Mouse (Mus musculus): ENCODE measurements around the gene Ccnb2. TPM values are rescaled to one million over a fixed set of nuclear protein-coding genes. Genes with fewer than 3 reads are reported as not detected.
"Not testable (repeated sequence)": the region's sequence is repeated elsewhere in the genome, so short reads cannot be mapped to it uniquely, and the experiment has no call there.

The Ccnb2 gene
- polyA plus RNA-seq (2014; fragmentation: Nextera tagmentation; extraction: Ambion mirVana) = 230 and 249 TPM in 2 replicates

DNA sequence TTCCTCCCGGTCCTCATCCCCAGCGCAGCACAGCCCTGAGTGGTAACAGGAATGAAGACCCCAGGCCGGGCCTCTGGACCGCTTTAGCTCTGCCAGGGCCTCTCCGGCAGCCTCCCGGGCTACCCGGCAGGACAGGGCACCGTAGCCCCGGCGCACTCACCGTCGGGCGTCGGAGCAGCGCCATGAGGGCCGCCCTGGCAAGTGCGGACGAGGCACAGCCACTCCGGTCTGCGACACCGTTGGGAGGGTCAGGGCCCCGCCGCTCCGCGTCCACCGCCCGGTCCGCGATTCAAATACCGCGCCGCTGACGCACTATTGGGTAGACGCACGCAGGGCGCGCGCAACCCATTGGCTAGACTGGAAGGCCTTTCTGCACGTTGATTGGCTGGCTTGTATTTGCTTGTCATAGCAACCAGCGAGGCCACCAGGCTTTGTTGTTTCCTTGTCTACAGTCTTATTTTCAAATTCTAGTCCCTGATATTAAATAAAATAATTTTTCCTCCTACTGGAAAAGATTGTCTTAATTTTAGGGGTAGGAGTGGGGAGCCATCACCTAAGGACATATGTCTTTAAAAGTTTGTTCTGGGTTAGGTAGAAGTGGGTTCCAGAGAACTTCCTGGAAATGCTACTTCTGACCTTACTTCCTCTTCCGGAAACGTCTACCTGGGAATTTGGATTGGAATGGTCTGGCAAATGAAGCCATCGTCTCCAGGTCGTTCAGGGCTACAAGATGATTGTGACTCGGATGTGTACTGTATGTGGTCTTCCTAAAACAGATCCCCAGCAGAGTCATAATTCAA, at the start of gene Ccnb2:
Gene Ccnb2, minus strand, starts transcription at position 291 of the 800 bp plus-strand sequence.
- H3K9me3 ChIP-seq (ENCODE audit: control insufficient read depth, low read length) = no peaks in the 10 kb centered on the region
- DNase-seq (ENCODE audit: low spot score) = peak; percentile 91
- H3K27ac ChIP-seq (ENCODE audit: low read depth, low read length) = peak within 1 kb of the TSS; percentile 91
- WGBS = 2% methylated on average over 45 of the region's 45 CpGs
- no peaks in the 10 kb centered on the region for H3K27me3 ChIP-seq (replicated peaks; ENCODE audit: control insufficient read depth, insufficient read depth, low read length)
- H3K4me3 ChIP-seq (ENCODE audit: low read depth, low read length) = peak within 1 kb of the TSS; percentile 92
- H3K4me1 ChIP-seq (replicated peaks; ENCODE audit: control insufficient read depth, insufficient read depth, low read length) = peaks cover 4% of the 10 kb centered on the region; the same call in 1 of the 2 replicates
- peak within 1 kb of the TSS; percentile 98 for H3K9ac ChIP-seq (ENCODE audit: low read depth, low read length)
- H3K36me3 ChIP-seq (ENCODE audit: control insufficient read depth, insufficient read depth, low read length) = peaks cover 30% of the 10 kb centered on the region
- H3K4me2 ChIP-seq = peak within 1 kb of the TSS; percentile 75
- peak; percentile 98 for ATAC-seq (replicated peaks; ENCODE audit: low FRiP score)

DNA sequence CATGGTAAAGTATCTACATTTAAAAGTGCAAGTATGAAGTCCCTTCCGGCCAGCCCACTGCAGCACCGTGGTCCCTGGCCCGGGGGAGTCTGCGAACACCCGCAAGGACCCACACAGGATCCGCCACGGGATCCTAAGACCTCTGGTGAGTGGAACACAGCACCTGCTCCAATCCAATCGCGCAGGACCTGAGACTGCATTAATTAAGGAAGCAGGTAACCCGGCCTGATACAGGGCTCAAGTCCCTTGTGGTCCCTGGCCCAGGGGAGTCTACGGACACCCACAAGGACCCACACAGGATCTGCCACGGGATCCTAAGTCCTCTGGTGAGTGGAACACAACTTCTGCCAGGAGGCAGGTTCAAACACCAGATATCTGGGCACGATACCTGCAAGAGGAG, 41.7 kb upstream of the Ccnb2 start:
- not testable (repeated sequence) for H3K27me3 ChIP-seq (replicated peaks; ENCODE audit: control insufficient read depth, insufficient read depth, low read length); H3K27ac ChIP-seq (ENCODE audit: low read depth, low read length); H3K36me3 ChIP-seq (ENCODE audit: control insufficient read depth, insufficient read depth, low read length); H3K4me1 ChIP-seq (replicated peaks; ENCODE audit: control insufficient read depth, insufficient read depth, low read length); H3K4me3 ChIP-seq (ENCODE audit: low read depth, low read length); H3K9ac ChIP-seq (ENCODE audit: low read depth, low read length); ATAC-seq (replicated peaks; ENCODE audit: low FRiP score); H3K4me2 ChIP-seq; H3K9me3 ChIP-seq (ENCODE audit: control insufficient read depth, low read length); DNase-seq (ENCODE audit: low spot score)
- WGBS = 94% methylated on average over 13 of the region's 13 CpGs

DNA sequence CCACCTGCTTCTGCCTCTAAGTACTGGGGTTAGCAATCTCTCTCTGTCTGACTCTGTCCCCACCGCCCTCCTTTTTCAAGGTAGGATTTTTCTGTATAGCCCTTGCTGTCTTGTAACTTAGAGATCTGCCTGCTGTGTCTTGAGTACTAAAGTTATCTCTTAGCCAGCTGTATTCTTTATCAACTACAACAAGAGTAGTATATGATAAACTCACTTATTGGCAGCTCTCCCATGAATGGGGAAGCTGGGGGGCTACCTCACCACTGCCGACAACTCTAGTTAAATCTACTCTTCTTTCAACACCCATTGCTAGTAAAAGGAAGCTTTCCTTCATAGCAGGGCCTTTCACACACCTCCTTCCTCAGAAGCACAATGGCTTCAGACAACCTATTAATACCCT, 31.0 kb upstream of the Ccnb2 start:
- WGBS = 77% methylated on average over 2 of the region's 2 CpGs
- DNase-seq (ENCODE audit: low spot score) = no peak
- no peaks in the 10 kb centered on the region for H3K9me3 ChIP-seq (ENCODE audit: control insufficient read depth, low read length)
- no peak overlapping the region for H3K27ac ChIP-seq (ENCODE audit: low read depth, low read length)
- H3K4me3 ChIP-seq (ENCODE audit: low read depth, low read length) = no peak overlapping the region
- H3K36me3 ChIP-seq (ENCODE audit: control insufficient read depth, insufficient read depth, low read length) = peaks cover 28% of the 10 kb centered on the region
- no peak overlapping the region for H3K4me2 ChIP-seq
- no peak overlapping the region for H3K9ac ChIP-seq (ENCODE audit: low read depth, low read length)
- H3K27me3 ChIP-seq (replicated peaks; ENCODE audit: control insufficient read depth, insufficient read depth, low read length) = no peaks in the 10 kb centered on the region
- no peak for ATAC-seq (replicated peaks; ENCODE audit: low FRiP score)
- no peaks in the 10 kb centered on the region for H3K4me1 ChIP-seq (replicated peaks; ENCODE audit: control insufficient read depth, insufficient read depth, low read length)

DNA sequence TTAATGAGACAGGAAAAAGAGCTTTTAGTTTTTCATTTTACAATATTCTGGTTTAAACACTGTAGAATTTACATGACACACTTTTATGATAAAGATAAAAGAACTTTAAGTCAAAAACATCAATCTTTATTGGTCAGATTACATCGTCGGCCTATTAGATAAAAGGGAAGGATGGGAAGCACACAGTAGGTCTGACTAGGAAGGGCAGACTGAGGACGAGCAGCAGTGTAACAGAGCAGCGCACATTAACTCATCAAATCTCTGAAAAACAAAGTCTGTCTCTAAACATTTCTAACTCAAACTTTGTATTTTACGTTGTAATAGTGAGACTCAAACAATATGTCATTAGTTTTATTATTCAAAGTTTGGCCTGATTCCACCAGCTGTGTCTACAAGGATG, 27.7 kb upstream of the Ccnb2 start:
- H3K9ac ChIP-seq (ENCODE audit: low read depth, low read length) = no peak overlapping the region
- H3K36me3 ChIP-seq (ENCODE audit: control insufficient read depth, insufficient read depth, low read length) = peaks cover 26% of the 10 kb centered on the region
- no peaks in the 10 kb centered on the region for H3K27me3 ChIP-seq (replicated peaks; ENCODE audit: control insufficient read depth, insufficient read depth, low read length)
- DNase-seq (ENCODE audit: low spot score) (no peak), ATAC-seq (replicated peaks; ENCODE audit: low FRiP score) (no peak)
- 97% methylated on average over 5 of the region's 5 CpGs for WGBS
- no peak overlapping the region for H3K4me3 ChIP-seq (ENCODE audit: low read depth, low read length)
- H3K27ac ChIP-seq (ENCODE audit: low read depth, low read length) = no peak overlapping the region
- H3K9me3 ChIP-seq (ENCODE audit: control insufficient read depth, low read length) = no peaks in the 10 kb centered on the region
- no peak overlapping the region for H3K4me2 ChIP-seq
- H3K4me1 ChIP-seq (replicated peaks; ENCODE audit: control insufficient read depth, insufficient read depth, low read length) = no peaks in the 10 kb centered on the region

DNA sequence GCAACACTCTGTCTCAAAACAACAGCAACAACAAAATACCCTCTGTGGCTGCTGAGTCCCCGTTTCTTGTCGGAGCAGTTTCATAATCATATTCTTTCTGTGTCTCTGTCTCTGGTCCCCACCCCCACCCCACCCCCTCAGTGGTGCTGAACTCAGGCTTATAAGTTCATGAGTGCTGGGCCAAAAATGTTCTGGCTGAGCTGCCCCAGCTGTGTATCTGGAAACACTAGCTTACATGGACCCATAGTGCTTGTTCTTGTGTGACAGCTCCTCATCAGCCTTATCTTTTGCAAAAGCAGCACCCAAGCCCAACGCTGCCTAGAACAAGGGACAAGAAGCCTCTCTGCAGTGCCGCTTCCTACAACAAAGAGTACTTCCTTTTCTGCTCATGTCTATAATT, 18.6 kb upstream of the Ccnb2 start:
- 88% methylated on average over 4 of the region's 4 CpGs for WGBS

DNA sequence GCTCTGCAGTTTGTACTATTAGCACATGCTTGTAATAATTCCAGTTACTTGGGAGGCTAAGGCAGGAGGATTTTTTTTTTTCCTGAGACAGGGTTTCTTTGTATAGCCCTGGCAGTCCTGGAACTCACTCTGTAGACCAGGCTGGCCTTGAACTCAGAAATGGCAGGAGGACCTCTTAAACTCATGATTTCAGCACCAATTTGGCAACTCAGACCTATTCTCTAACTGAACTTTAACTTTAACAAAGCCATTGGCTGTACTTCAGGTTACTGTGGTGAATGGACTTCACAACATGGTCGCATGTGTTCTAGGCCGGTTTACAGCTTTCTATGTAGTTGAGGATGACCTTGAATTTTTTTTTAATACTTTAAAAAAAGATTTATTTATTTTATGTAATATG, 1.3 kb upstream of the Ccnb2 start:
- 94% methylated on average over 2 of the region's 2 CpGs for WGBS
- no peaks in the 10 kb centered on the region for H3K9me3 ChIP-seq (ENCODE audit: control insufficient read depth, low read length)
- ATAC-seq (replicated peaks; ENCODE audit: low FRiP score) (no peak), DNase-seq (ENCODE audit: low spot score) (no peak)
- peaks cover 23% of the 10 kb centered on the region for H3K36me3 ChIP-seq (ENCODE audit: control insufficient read depth, insufficient read depth, low read length)
- no peak overlapping the region for H3K4me3 ChIP-seq (ENCODE audit: low read depth, low read length)
- H3K9ac ChIP-seq (ENCODE audit: low read depth, low read length) = no peak overlapping the region
- H3K27ac ChIP-seq (ENCODE audit: low read depth, low read length) = no peak overlapping the region
- H3K27me3 ChIP-seq (replicated peaks; ENCODE audit: control insufficient read depth, insufficient read depth, low read length) = no peaks in the 10 kb centered on the region
- H3K4me2 ChIP-seq = no peak overlapping the region
- H3K4me1 ChIP-seq (replicated peaks; ENCODE audit: control insufficient read depth, insufficient read depth, low read length) = peaks cover 4% of the 10 kb centered on the region; the same call in 1 of the 2 replicates

More for the DNA sequence above, 18.6 kb upstream of the Ccnb2 start:
- no peak overlapping the region for H3K4me3 ChIP-seq (ENCODE audit: low read depth, low read length)
- H3K27me3 ChIP-seq (replicated peaks; ENCODE audit: control insufficient read depth, insufficient read depth, low read length) = no peaks in the 10 kb centered on the region
- ATAC-seq (replicated peaks; ENCODE audit: low FRiP score) = no peak
- DNase-seq (ENCODE audit: low spot score) = no peak
- no peaks in the 10 kb centered on the region for H3K4me1 ChIP-seq (replicated peaks; ENCODE audit: control insufficient read depth, insufficient read depth, low read length)
- H3K27ac ChIP-seq (ENCODE audit: low read depth, low read length) = no peak overlapping the region
- no peaks in the 10 kb centered on the region for H3K9me3 ChIP-seq (ENCODE audit: control insufficient read depth, low read length)
- H3K9ac ChIP-seq (ENCODE audit: low read depth, low read length) = no peak overlapping the region
- peaks cover 19% of the 10 kb centered on the region for H3K36me3 ChIP-seq (ENCODE audit: control insufficient read depth, insufficient read depth, low read length)
- no peak overlapping the region for H3K4me2 ChIP-seq

DNA sequence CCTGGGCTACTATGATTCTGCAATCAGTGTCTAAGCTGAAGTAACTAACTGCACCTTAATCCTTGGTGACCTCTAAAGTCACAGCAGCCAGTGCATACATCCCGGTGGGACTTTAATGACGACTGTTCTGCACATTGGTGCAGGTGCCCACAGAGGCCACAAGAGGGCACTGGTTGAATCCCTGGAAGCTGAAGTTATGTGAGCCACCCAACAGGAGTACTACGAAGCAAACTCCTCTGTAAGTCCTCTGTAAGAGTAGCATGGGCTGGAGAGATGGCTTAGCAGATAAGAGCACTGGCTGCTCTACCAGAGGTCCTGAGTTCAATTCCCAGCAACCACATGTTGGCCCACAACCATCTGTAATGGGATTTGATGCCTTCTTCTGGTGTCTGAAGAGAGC, 4.9 kb downstream of the Ccnb2 start:
- Histone ChIP-seq H3K4me3 (ENCODE audit: low read depth, low read length) (no peak overlapping the region), H3K27me3 (replicated peaks; ENCODE audit: control insufficient read depth, insufficient read depth, low read length) (no peaks in the 10 kb centered on the region), H3K27ac (ENCODE audit: low read depth, low read length) (no peak overlapping the region), H3K9me3 (ENCODE audit: control insufficient read depth, low read length) (no peaks in the 10 kb centered on the region), H3K36me3 (ENCODE audit: control insufficient read depth, insufficient read depth, low read length) (peaks cover 45% of the 10 kb centered on the region), H3K4me1 (replicated peaks; ENCODE audit: control insufficient read depth, insufficient read depth, low read length) (0 out of 2 replicates have a peak, but pooled peaks cover 4% of the 10 kb centered on the region), H3K4me2 (no peak overlapping the region), H3K9ac (ENCODE audit: low read depth, low read length) (no peak overlapping the region)
- ATAC-seq (replicated peaks; ENCODE audit: low FRiP score) = no peak
- WGBS = 74% methylated on average over 3 of the region's 3 CpGs
- DNase-seq (ENCODE audit: low spot score) = no peak

DNA sequence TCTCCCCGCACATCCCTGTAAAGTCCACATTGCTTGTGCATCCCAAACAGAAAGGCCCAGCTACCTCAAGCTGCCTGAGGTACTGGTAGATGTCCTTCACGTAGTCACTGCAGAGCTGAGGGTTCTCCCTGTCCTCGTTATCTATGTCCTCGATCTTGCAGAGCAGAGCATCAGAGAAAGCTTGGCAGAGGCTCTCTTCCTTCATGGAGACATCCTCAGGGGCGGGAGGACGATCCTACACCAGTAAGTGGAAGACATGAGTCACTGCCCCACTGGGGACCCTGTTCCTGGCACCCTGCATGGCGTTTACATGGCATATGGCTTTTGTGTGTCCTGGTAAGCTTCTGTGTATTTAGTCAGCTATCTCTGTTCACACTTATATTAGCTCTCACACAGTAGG, 8.3 kb downstream of the Ccnb2 start:
- no peak overlapping the region for H3K9ac ChIP-seq (ENCODE audit: low read depth, low read length)
- H3K4me3 ChIP-seq (ENCODE audit: low read depth, low read length) = no peak overlapping the region
- WGBS = 89% methylated on average over 7 of the region's 7 CpGs
- no peaks in the 10 kb centered on the region for H3K27me3 ChIP-seq (replicated peaks; ENCODE audit: control insufficient read depth, insufficient read depth, low read length)
- H3K4me2 ChIP-seq = no peak overlapping the region
- DNase-seq (ENCODE audit: low spot score) (no peak), ATAC-seq (replicated peaks; ENCODE audit: low FRiP score) (no peak)
- no peaks in the 10 kb centered on the region for H3K9me3 ChIP-seq (ENCODE audit: control insufficient read depth, low read length)
- no peaks in the 10 kb centered on the region for H3K4me1 ChIP-seq (replicated peaks; ENCODE audit: control insufficient read depth, insufficient read depth, low read length)
- H3K36me3 ChIP-seq (ENCODE audit: control insufficient read depth, insufficient read depth, low read length) = peaks cover 57% of the 10 kb centered on the region
- no peak overlapping the region for H3K27ac ChIP-seq (ENCODE audit: low read depth, low read length)

DNA sequence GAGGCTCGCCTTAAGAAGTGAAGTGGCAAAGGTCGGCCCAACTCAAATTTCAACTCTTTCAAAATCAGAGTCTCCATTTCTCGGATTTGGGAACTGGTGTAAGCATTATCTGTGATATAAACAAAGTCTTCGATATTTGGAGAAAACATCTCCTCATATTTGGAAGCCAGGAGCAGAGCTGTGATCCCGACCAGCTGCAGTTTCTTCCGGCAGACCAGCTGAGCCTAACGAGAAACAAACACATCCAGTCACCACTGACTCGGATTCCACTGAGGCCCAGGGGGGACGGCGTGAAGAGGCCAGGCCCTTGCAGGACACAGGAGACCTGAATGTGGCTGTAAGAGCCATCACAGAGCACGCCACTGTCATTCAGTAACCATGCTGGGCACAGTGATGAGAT, 10.7 kb downstream of the Ccnb2 start:
- Histone ChIP-seq H3K36me3 (ENCODE audit: control insufficient read depth, insufficient read depth, low read length) (peaks cover 45% of the 10 kb centered on the region), H3K9ac (ENCODE audit: low read depth, low read length) (no peak overlapping the region), H3K4me3 (ENCODE audit: low read depth, low read length) (no peak overlapping the region), H3K27ac (ENCODE audit: low read depth, low read length) (no peak overlapping the region), H3K4me2 (no peak overlapping the region), H3K4me1 (replicated peaks; ENCODE audit: control insufficient read depth, insufficient read depth, low read length) (no peaks in the 10 kb centered on the region), H3K27me3 (replicated peaks; ENCODE audit: control insufficient read depth, insufficient read depth, low read length) (no peaks in the 10 kb centered on the region), H3K9me3 (ENCODE audit: control insufficient read depth, low read length) (no peaks in the 10 kb centered on the region)
- ATAC-seq (replicated peaks; ENCODE audit: low FRiP score) (no peak), DNase-seq (ENCODE audit: low spot score) (no peak)
- 82% methylated on average over 11 of the region's 11 CpGs for WGBS
